Mouse (Mus musculus) embryonic facial prominence, embryonic 11.5 days (tissue): Measurements from ENCODE around the gene Ttbk1. TPM values are rescaled to one million over a fixed set of nuclear protein-coding genes. Genes with fewer than 3 reads are reported as not detected.

ENCODE experiments used
- ATAC-seq: fragments of 200-750 bp; cut with Nextera tagmentation; replicated peaks from 2 replicates; pipeline ENCODE4 v1.8.0; 2017; ENCODE audit warnings: low read depth; ENCODE audit not compliant: insufficient number of reproducible peaks, low FRiP score, low TSS enrichment
- DNase-seq: peaks from one replicate; pipeline ENCODE4 v3.0.0-alpha.2; 2015; ENCODE audit warnings: low spot score
- H3K27ac ChIP-seq: fragments of 300-500 bp; sonication (generic); replicated peaks from 2 replicates; pipeline ENCODE4 v1.5.1; 2014; ENCODE audit warnings: mild to moderate bottlenecking, low read depth, low read length, control low read depth
- H3K27me3 ChIP-seq: fragments of 300-500 bp; sonication (generic); 2 replicates; pipeline ENCODE4 v1.6.1; 2014; ENCODE audit warnings: mild to moderate bottlenecking, low read length, moderate library complexity, mixed read lengths; ENCODE audit not compliant: control insufficient read depth, insufficient read depth
- H3K36me3 ChIP-seq: fragments of 300-500 bp; sonication (generic); replicated peaks from 2 replicates; pipeline ENCODE4 v1.6.1; 2014; ENCODE audit warnings: low read depth, mild to moderate bottlenecking, low read length, moderate library complexity, mixed read lengths; ENCODE audit not compliant: control insufficient read depth, insufficient read depth
- H3K4me1 ChIP-seq: fragments of 300-500 bp; sonication (generic); 2 replicates; pipeline ENCODE4 v1.6.1; 2014; ENCODE audit warnings: low read length, mixed read lengths; ENCODE audit not compliant: control insufficient read depth, insufficient read depth
- H3K4me2 ChIP-seq: fragments of 300-500 bp; sonication (generic); 2 replicates; pipeline ENCODE4 v1.6.1; 2014; ENCODE audit warnings: low read depth, mild to moderate bottlenecking, control low read depth, low read length, moderate library complexity
- H3K4me3 ChIP-seq: fragments of 300-500 bp; sonication (generic); 2 replicates; pipeline ENCODE4 v1.5.1; 2014; ENCODE audit warnings: low read depth, low read length, control low read depth
- H3K9ac ChIP-seq: fragments of 300-500 bp; sonication (generic); replicated peaks from 2 replicates; pipeline ENCODE4 v1.6.1; 2014; ENCODE audit warnings: mild to moderate bottlenecking, control low read depth, low read length
- H3K9me3 ChIP-seq: fragments of 300-500 bp; sonication (generic); replicated peaks from 2 replicates; pipeline ENCODE4 v1.6.1; 2016; ENCODE audit warnings: mild to moderate bottlenecking, low read length, inconsistent platforms, mixed read lengths; ENCODE audit not compliant: control insufficient read depth
- WGBS: fragments of 180-500 bp; shearing (Covaris S2); extraction: QIAGEN DNeasy Blood & Tissue Kit; methylation state at CpG from one replicate; pipeline ENCODE4 v1.1.7; 2014; 5-methylcytosine and 5-hydroxymethylcytosine counted together
- polyA plus RNA-seq: library from polyadenylated mRNA; unstranded; fragments of >200 nt; fragmentation: Nextera tagmentation; extraction: Ambion mirVana; gene quantifications from 2 replicates; pipeline ENCODE4 v1.2.1, GENCODE M21; 2014

The Ttbk1 gene
- polyA plus RNA-seq, 1 experiment from 2014 or later, result 0.38 TPM

DNA sequence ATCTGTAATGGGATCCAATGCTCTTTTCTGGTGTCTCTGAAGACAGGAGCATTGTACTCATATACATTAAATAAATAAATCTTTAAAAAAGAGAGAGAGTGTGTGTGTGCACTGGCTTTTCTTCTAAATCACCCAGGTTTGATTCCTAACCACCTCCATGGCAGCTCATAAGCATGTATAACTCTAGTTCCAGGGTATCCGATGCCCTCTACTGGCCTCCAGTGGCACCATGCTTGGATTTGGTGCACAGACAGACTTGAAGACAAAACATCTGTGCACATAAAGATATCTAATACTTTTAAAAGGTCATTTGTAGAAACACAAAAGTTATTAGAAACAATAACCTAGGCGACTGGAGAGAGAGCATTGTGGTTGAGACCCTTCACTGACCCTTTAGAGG is 94.5 kb downstream of the Ttbk1 start:
- ATAC-seq, result no peak
- WGBS, result 52% methylated on average over 2 of the region's 2 CpGs
- Histone ChIP-seq H3K9ac (no peak overlapping the region), H3K36me3 (no peaks in the 10 kb centered on the region; the same call in 1 of the 2 replicates), H3K4me1 (no peaks in the 10 kb centered on the region), H3K27ac (no peak overlapping the region), H3K27me3 (no peaks in the 10 kb centered on the region), H3K4me3 (no peak overlapping the region), H3K4me2 (no peak overlapping the region), H3K9me3 (no peaks in the 10 kb centered on the region)
- DNase-seq, result peak; percentile 62

Other genes starting within 250 kb of the Ttbk1 start
- gene Polr1c, start 239.6 kb downstream of the Ttbk1 start, polyA plus RNA-seq, result 121 and 127 TPM in 2 replicates
- 55.3 and 63.2 TPM in 2 replicates for gene Yipf3, start 239.6 kb downstream of the Ttbk1 start, polyA plus RNA-seq
- gene Lrrc73, start 234.1 kb downstream of the Ttbk1 start, polyA plus RNA-seq, result 0.89 and 1.2 TPM in 2 replicates
- 38.5 and 43.7 TPM in 2 replicates for gene Tjap1, start 204.6 kb downstream of the Ttbk1 start, polyA plus RNA-seq
- 1.2 and 2.0 TPM in 2 replicates for gene Dlk2, start 190.3 kb downstream of the Ttbk1 start, polyA plus RNA-seq
- gene Abcc10, start 159.3 kb downstream of the Ttbk1 start, polyA plus RNA-seq, result 3.2 and 3.6 TPM in 2 replicates
- 12.1 and 15.3 TPM in 2 replicates for gene Zfp318, start 103.9 kb downstream of the Ttbk1 start, polyA plus RNA-seq
- 0.43 and 1.0 TPM in 2 replicates for gene Crip3, start 58.7 kb downstream of the Ttbk1 start, polyA plus RNA-seq
- not detected in 2 replicates for gene Slc22a7, start 49.2 kb downstream of the Ttbk1 start, polyA plus RNA-seq
- 65.9 and 74.9 TPM in 2 replicates for gene Dnph1, start 9.0 kb upstream of the Ttbk1 start, polyA plus RNA-seq
- 3.5 and 3.7 TPM in 2 replicates for gene Cul9, start 58.7 kb upstream of the Ttbk1 start, polyA plus RNA-seq
- 6.4 and 11.1 TPM in 2 replicates for gene Srf, start 68.5 kb upstream of the Ttbk1 start, polyA plus RNA-seq
- 25.7 and 34.5 TPM in 2 replicates for gene Ptk7, start 141.8 kb upstream of the Ttbk1 start, polyA plus RNA-seq
- gene Klc4, start 158.3 kb upstream of the Ttbk1 start, polyA plus RNA-seq, result 17.7 and 22.5 TPM in 2 replicates
- gene Mrpl2, start 158.6 kb upstream of the Ttbk1 start, polyA plus RNA-seq, result 114 and 117 TPM in 2 replicates
- 27.9 and 28.1 TPM in 2 replicates for gene Cul7, start 162.7 kb upstream of the Ttbk1 start, polyA plus RNA-seq
- gene Rrp36, start 186.7 kb upstream of the Ttbk1 start, polyA plus RNA-seq, result 54.0 and 61.6 TPM in 2 replicates
- 165 and 186 TPM in 2 replicates for gene Mea1, start 191.1 kb upstream of the Ttbk1 start, polyA plus RNA-seq
- gene Klhdc3, start 193.2 kb upstream of the Ttbk1 start, polyA plus RNA-seq, result 117 and 121 TPM in 2 replicates
- 111 and 115 TPM in 2 replicates for gene Ppp2r5d, start 217.4 kb upstream of the Ttbk1 start, polyA plus RNA-seq
- gene Pex6, start 223.8 kb upstream of the Ttbk1 start, polyA plus RNA-seq, result 13.9 and 17.4 TPM in 2 replicates
- 0.35 and 0.62 TPM in 2 replicates for gene Gnmt, start 241.5 kb upstream of the Ttbk1 start, polyA plus RNA-seq